Mouse (Mus musculus): ENCODE data around the gene Zzef1. TPM values are rescaled to one million over a fixed set of nuclear protein-coding genes. Genes with fewer than 3 reads are reported as not detected.

Zzef1 gene
- polyA plus RNA-seq, 1 experiment from 2014 or later, result 7.7 TPM

- 32% methylated on average over 6 of the region's 6 CpGs for WGBS
- no peaks in the 10 kb centered on the region for H3K36me3 ChIP-seq
- no peaks in the 10 kb centered on the region for H3K9me3 ChIP-seq (replicated peaks)
- H3K4me3 ChIP-seq, result no peak overlapping the region
- ATAC-seq (ENCODE audit: insufficient number of reproducible peaks, low FRiP score), result peak; percentile 57
- H3K9ac ChIP-seq, result no peak overlapping the region
- H3K4me1 ChIP-seq (replicated peaks), result peaks cover 30% of the 10 kb centered on the region
- H3K27ac ChIP-seq (ENCODE audit: poor library complexity, severe bottlenecking), result 0 out of 2 replicates have a peak overlapping the region, but pooled peaks have one; percentile 10
- peaks cover 14% of the 10 kb centered on the region; the same call in 1 of the 2 replicates for H3K27me3 ChIP-seq (replicated peaks)
- peak overlapping the region; percentile 22; the same call in 1 of the 2 replicates for H3K4me2 ChIP-seq
These were observed 150.0 kb downstream of the Zzef1 start for GRCm38 (mm10) chr11:72945875-72946559.

- H3K4me2 ChIP-seq, result peak overlapping the region; percentile 22; the same call in 1 of the 2 replicates
- no peaks in the 10 kb centered on the region for H3K36me3 ChIP-seq
- no peak overlapping the region for H3K9ac ChIP-seq
- peaks cover 37% of the 10 kb centered on the region for H3K4me1 ChIP-seq (replicated peaks)
- peak overlapping the region; percentile 17; the same call in 1 of the 2 replicates for H3K27ac ChIP-seq (ENCODE audit: poor library complexity, severe bottlenecking)
- no peaks in the 10 kb centered on the region for H3K9me3 ChIP-seq (replicated peaks)
- H3K4me3 ChIP-seq, result no peak overlapping the region
- WGBS, result 35% methylated on average over 6 of the region's 6 CpGs
- H3K27me3 ChIP-seq (replicated peaks), result peaks cover 14% of the 10 kb centered on the region; the same call in 1 of the 2 replicates
- no peak for ATAC-seq (ENCODE audit: insufficient number of reproducible peaks, low FRiP score)
These were observed 150.6 kb downstream of the Zzef1 start for GRCm38 (mm10) chr11:72946560-72947119.

GRCm38 (mm10) chr11:72947840-72948239 is 151.8 kb downstream of the Zzef1 start:
- WGBS, result 71% methylated on average over 11 of the region's 11 CpGs
- Histone ChIP-seq H3K9ac (no peak overlapping the region), H3K36me3 (no peaks in the 10 kb centered on the region), H3K4me3 (no peak overlapping the region), H3K27me3 (replicated peaks) (peaks cover 11% of the 10 kb centered on the region; the same call in 1 of the 2 replicates), H3K27ac (ENCODE audit: poor library complexity, severe bottlenecking) (no peak overlapping the region), H3K4me2 (no peak overlapping the region), H3K4me1 (replicated peaks) (peaks cover 45% of the 10 kb centered on the region), H3K9me3 (replicated peaks) (no peaks in the 10 kb centered on the region)
- ATAC-seq (ENCODE audit: insufficient number of reproducible peaks, low FRiP score), result no peak

- Histone ChIP-seq H3K4me2 (no peak overlapping the region), H3K36me3 (no peaks in the 10 kb centered on the region), H3K27me3 (replicated peaks) (peaks cover 8% of the 10 kb centered on the region; the same call in 1 of the 2 replicates), H3K9me3 (replicated peaks) (no peaks in the 10 kb centered on the region), H3K4me3 (no peak overlapping the region), H3K9ac (no peak overlapping the region), H3K27ac (ENCODE audit: poor library complexity, severe bottlenecking) (no peak overlapping the region), H3K4me1 (replicated peaks) (peaks cover 49% of the 10 kb centered on the region)
- no peak for ATAC-seq (ENCODE audit: insufficient number of reproducible peaks, low FRiP score)
- 68% methylated on average over 7 of the region's 7 CpGs for WGBS
These were observed 152.2 kb downstream of the Zzef1 start for GRCm38 (mm10) chr11:72948254-72948653.

- no peak for ATAC-seq (ENCODE audit: insufficient number of reproducible peaks, low FRiP score)
- H3K4me3 ChIP-seq, result no peak overlapping the region
- 56% methylated on average over 22 of the region's 22 CpGs for WGBS
- no peaks in the 10 kb centered on the region for H3K36me3 ChIP-seq
- H3K9me3 ChIP-seq (replicated peaks), result no peaks in the 10 kb centered on the region
- no peak overlapping the region for H3K4me2 ChIP-seq
- H3K27me3 ChIP-seq (replicated peaks), result peaks cover 5% of the 10 kb centered on the region; the same call in 1 of the 2 replicates
- peaks cover 52% of the 10 kb centered on the region for H3K4me1 ChIP-seq (replicated peaks)
- H3K9ac ChIP-seq, result no peak overlapping the region
- no peak overlapping the region for H3K27ac ChIP-seq (ENCODE audit: poor library complexity, severe bottlenecking)
These were observed 155.3 kb downstream of the Zzef1 start for GRCm38 (mm10) chr11:72951137-72952000.

- Histone ChIP-seq H3K9ac (no peak overlapping the region), H3K9me3 (replicated peaks) (no peaks in the 10 kb centered on the region), H3K4me1 (replicated peaks) (peaks cover 44% of the 10 kb centered on the region), H3K27ac (ENCODE audit: poor library complexity, severe bottlenecking) (peak overlapping the region; percentile 65), H3K4me2 (no peak overlapping the region), H3K36me3 (no peaks in the 10 kb centered on the region), H3K27me3 (replicated peaks) (peaks cover 5% of the 10 kb centered on the region; the same call in 1 of the 2 replicates), H3K4me3 (no peak overlapping the region)
- peak; percentile 56; the same call in 1 of the 2 replicates for ATAC-seq (ENCODE audit: insufficient number of reproducible peaks, low FRiP score)
- WGBS, result 56% methylated on average over 3 of the region's 3 CpGs
These were observed 156.2 kb downstream of the Zzef1 start for GRCm38 (mm10) chr11:72952226-72952625.

- 81% methylated on average over 6 of the region's 6 CpGs for WGBS
- H3K4me1 ChIP-seq (replicated peaks), result peaks cover 42% of the 10 kb centered on the region
These were observed 156.7 kb downstream of the Zzef1 start for GRCm38 (mm10) chr11:72952697-72953096.

GRCm38 (mm10) chr11:72953116-72953439 is 157.1 kb downstream of the Zzef1 start:
- Histone ChIP-seq H3K4me3 (no peak overlapping the region), H3K36me3 (no peaks in the 10 kb centered on the region), H3K9me3 (replicated peaks) (no peaks in the 10 kb centered on the region), H3K9ac (no peak overlapping the region), H3K27me3 (replicated peaks) (peaks cover 3% of the 10 kb centered on the region; the same call in 1 of the 2 replicates), H3K4me1 (replicated peaks) (peaks cover 42% of the 10 kb centered on the region), H3K4me2 (no peak overlapping the region), H3K27ac (ENCODE audit: poor library complexity, severe bottlenecking) (peak overlapping the region; percentile 65)
- WGBS, result 78% methylated on average over 1 of the region's 1 CpGs
- ATAC-seq (ENCODE audit: insufficient number of reproducible peaks, low FRiP score), result no peak

More at GRCm38 (mm10) chr11:72952697-72953096, 156.7 kb downstream of the Zzef1 start:
- Histone ChIP-seq H3K4me3 (no peak overlapping the region), H3K9me3 (replicated peaks) (no peaks in the 10 kb centered on the region), H3K27me3 (replicated peaks) (peaks cover 5% of the 10 kb centered on the region; the same call in 1 of the 2 replicates), H3K9ac (no peak overlapping the region), H3K4me2 (no peak overlapping the region), H3K36me3 (no peaks in the 10 kb centered on the region), H3K27ac (ENCODE audit: poor library complexity, severe bottlenecking) (peak overlapping the region; percentile 65)
- no peak for ATAC-seq (ENCODE audit: insufficient number of reproducible peaks, low FRiP score)

GRCm38 (mm10) chr11:72953440-72954151 is 157.6 kb downstream of the Zzef1 start:
- H3K36me3 ChIP-seq, result no peaks in the 10 kb centered on the region
- H3K4me1 ChIP-seq (replicated peaks), result peaks cover 42% of the 10 kb centered on the region
- no peak overlapping the region for H3K4me2 ChIP-seq
- 77% methylated on average over 4 of the region's 4 CpGs for WGBS
- H3K9me3 ChIP-seq (replicated peaks), result no peaks in the 10 kb centered on the region
- 0 out of 2 replicates have a peak, but pooled peaks cover 2% of the 10 kb centered on the region for H3K27me3 ChIP-seq (replicated peaks)
- no peak overlapping the region for H3K27ac ChIP-seq (ENCODE audit: poor library complexity, severe bottlenecking)
- no peak for ATAC-seq (ENCODE audit: insufficient number of reproducible peaks, low FRiP score)
- H3K4me3 ChIP-seq, result no peak overlapping the region
- H3K9ac ChIP-seq, result no peak overlapping the region

- ATAC-seq (ENCODE audit: insufficient number of reproducible peaks, low FRiP score), result no peak
- H3K27ac ChIP-seq (ENCODE audit: poor library complexity, severe bottlenecking), result no peak overlapping the region
- no peak overlapping the region for H3K4me3 ChIP-seq
- 83% methylated on average over 4 of the region's 4 CpGs for WGBS
- H3K4me2 ChIP-seq, result no peak overlapping the region
- peaks cover 42% of the 10 kb centered on the region for H3K4me1 ChIP-seq (replicated peaks)
- H3K9ac ChIP-seq, result no peak overlapping the region
- H3K9me3 ChIP-seq (replicated peaks), result no peaks in the 10 kb centered on the region
- H3K36me3 ChIP-seq, result no peaks in the 10 kb centered on the region
- peaks cover 8% of the 10 kb centered on the region for H3K27me3 ChIP-seq (replicated peaks)
These were observed 158.2 kb downstream of the Zzef1 start for GRCm38 (mm10) chr11:72954216-72954615.
